8 mouse cellular contexts compared by ENCODE assay signal in genomic region chr9:64960978-64961320, GRCm38 (mm10). TPM values are rescaled to one million over a fixed set of nuclear protein-coding genes. Genes with fewer than 3 reads are reported as not detected.
DNase-seq lines count a peak whose midpoint lies in the region; ATAC-seq and TF ChIP-seq lines count a peak whose summit lies in the region.

No protein-coding gene starts in this region.

- H3K27ac ChIP-seq in heart, embryonic 15.5 days, result peak overlapping the region; percentile 85
- peak overlapping the region; percentile 90 for H3K27ac ChIP-seq in hindbrain, embryonic 12.5 days

- DNase-seq in heart, postnatal 25 days (ENCODE audit: low spot score), result no peak
- no peak for DNase-seq in Patski (ENCODE audit: low read depth, low spot score)
- DNase-seq in spleen, postnatal 14 days (ENCODE audit: low spot score in 2 of 2), result no peak
- no peak for DNase-seq in thymus, postnatal 25 days
- DNase-seq in adrenal gland, adult (ENCODE audit: inconsistent age in 2 of 2, low spot score in 1 of 2), result no peak

- TF ChIP-seq CTCF in Patski (IDR thresholded peaks at IDR 0.05), result no peak

- no peaks in the 10 kb centered on the region for H3K27me3 ChIP-seq in heart, embryonic 15.5 days
- no peaks in the 10 kb centered on the region for H3K27me3 ChIP-seq in Patski
- no peaks in the 10 kb centered on the region for H3K27me3 ChIP-seq in hindbrain, embryonic 12.5 days

- peak; percentile 84 for ATAC-seq in heart, embryonic 15.5 days (replicated peaks; ENCODE audit: insufficient number of reproducible peaks, insufficient read depth, low FRiP score, low read depth)
- ATAC-seq in Patski, result peak; percentile 49
- ATAC-seq in hindbrain, embryonic 12.5 days (ENCODE audit: low FRiP score), result peak; percentile 80
- peak; percentile 76 for ATAC-seq in megakaryocyte-erythroid progenitor cell, adult 5-6 weeks (replicated peaks; ENCODE audit: low FRiP score, low TSS enrichment, poor library complexity, severe bottlenecking)

- peak overlapping the region; percentile 84 for H3K9ac ChIP-seq in heart, embryonic 15.5 days
- H3K9ac ChIP-seq in hindbrain, embryonic 12.5 days, result peak overlapping the region; percentile 89

- H3K36me3 ChIP-seq in heart, embryonic 15.5 days, result peaks cover 27% of the 10 kb centered on the region
- peaks cover 27% of the 10 kb centered on the region for H3K36me3 ChIP-seq in hindbrain, embryonic 12.5 days

- peaks cover 12% of the 10 kb centered on the region for H3K4me1 ChIP-seq in heart, embryonic 15.5 days (replicated peaks)
- peaks cover 10% of the 10 kb centered on the region for H3K4me1 ChIP-seq in hindbrain, embryonic 12.5 days

- no peaks in the 10 kb centered on the region for H3K9me3 ChIP-seq in heart, embryonic 15.5 days (replicated peaks)
- no peaks in the 10 kb centered on the region for H3K9me3 ChIP-seq in hindbrain, embryonic 12.5 days (replicated peaks)

- peak overlapping the region; percentile 66 for H3K4me3 ChIP-seq in heart, embryonic 15.5 days
- H3K4me3 ChIP-seq in hindbrain, embryonic 12.5 days, result peak overlapping the region; percentile 86

- CTCF ChIA-PET in Patski (lab: Charles Lee), result no interaction called here

- 0% methylated on average over 17 of the region's 17 CpGs for WGBS in heart, embryonic 15.5 days
- 1% methylated on average over 16 of the region's 17 CpGs for WGBS in hindbrain, embryonic 12.5 days

- intact Hi-C loops in heart, postnatal 25 days (cut with DNase I), result loop anchor here (2.0 kb wide), 1 partner anchor 182 kb away; no protein-coding TSS in a partner anchor

- POLR2A ChIA-PET in Patski (lab: Charles Lee), result interaction anchor here (0.6 kb wide), 1 partner anchor 15 kb away, joined by 3 read pairs; no protein-coding TSS in a partner anchor

- in situ Hi-C loops in Patski (cut with MboI; ENCODE audit: low pct_unique_long_range_greater_than_20kb), result no loop called here

- peak overlapping the region; percentile 62 for H3K4me2 ChIP-seq in heart, embryonic 15.5 days
- peak overlapping the region; percentile 78 for H3K4me2 ChIP-seq in hindbrain, embryonic 12.5 days (replicated peaks)

RNA-seq across cellular contexts. Expression of gene Ints14, which starts 0.2 kb away (rescaled TPM):
- 32.5 and 36.9 TPM in 2 replicates for polyA plus RNA-seq in heart, embryonic 15.5 days (2015; fragmentation: Nextera tagmentation; extraction: Ambion mirVana)
- total RNA-seq in heart, postnatal 25 days (2021), result 10 to 100 TPM; 16.1 to 16.4 TPM
- 31.4 TPM for polyA plus RNA-seq in Patski (2021)
- polyA plus RNA-seq in hindbrain, embryonic 12.5 days (2016; fragmentation: Nextera tagmentation; extraction: Ambion mirVana), result 49.6 and 58.6 TPM in 2 replicates
- total RNA-seq in megakaryocyte-erythroid progenitor cell, adult 5-6 weeks (2014; fragmentation: Nextera tagmentation), result 31.8 and 39.6 TPM in 2 replicates
- 31.6 and 43.1 TPM in 2 replicates for total RNA-seq in megakaryocyte-erythroid progenitor cell, adult 5-6 weeks (2017)

RNA-seq across cellular contexts. Expression of gene Slc24a1, which starts 9.5 kb away (rescaled TPM):
- 0.03 and 0.04 TPM in 2 replicates for polyA plus RNA-seq in heart, embryonic 15.5 days (2015; fragmentation: Nextera tagmentation; extraction: Ambion mirVana)
- total RNA-seq in heart, postnatal 25 days (2021), result under 1 TPM; 0.08 to 0.10 TPM
- 0.03 TPM for polyA plus RNA-seq in Patski (2021)
- polyA plus RNA-seq in hindbrain, embryonic 12.5 days (2016; fragmentation: Nextera tagmentation; extraction: Ambion mirVana), result 0.05 and 0.07 TPM in 2 replicates
- not detected in 2 replicates for total RNA-seq in megakaryocyte-erythroid progenitor cell, adult 5-6 weeks (2014; fragmentation: Nextera tagmentation)
- total RNA-seq in megakaryocyte-erythroid progenitor cell, adult 5-6 weeks (2017), result not detected in 2 replicates
